Mouse (Mus musculus): ENCODE measurements around the gene Osbpl9. TPM values are rescaled to one million over a fixed set of nuclear protein-coding genes. Genes with fewer than 3 reads are reported as not detected.

Osbpl9 gene
- total and polyA plus RNA-seq, 3 experiments = 55.5 to 73.5 (median 59.2) TPM

DNA sequence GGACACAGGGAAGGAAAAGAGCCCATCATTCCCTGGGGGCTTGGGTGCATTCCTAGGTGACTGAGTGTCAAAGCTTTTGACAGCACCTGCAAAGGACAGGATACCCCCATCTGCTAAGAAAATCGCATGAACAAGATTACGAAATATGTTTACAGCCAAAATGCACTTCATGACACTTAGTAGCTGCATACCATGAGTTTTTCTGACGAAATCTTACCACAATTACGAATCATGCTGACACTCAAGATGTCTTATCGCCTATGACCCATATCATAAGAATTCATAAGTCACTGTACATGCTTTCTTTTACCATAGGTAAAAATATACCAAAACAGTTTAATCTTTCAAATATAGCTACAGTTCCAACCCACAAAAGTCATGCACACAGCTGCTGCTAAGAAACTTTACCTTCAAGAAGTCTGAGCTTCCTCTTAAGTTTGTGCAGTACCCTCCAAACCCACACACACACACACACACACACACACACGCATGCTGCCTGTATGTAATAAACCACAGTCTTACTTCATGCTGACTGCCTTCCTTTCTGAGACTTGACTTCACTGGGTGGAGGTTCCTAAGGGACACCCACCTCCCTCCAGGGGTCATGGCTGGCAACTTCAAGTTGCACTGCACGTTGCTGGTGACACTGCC is 65.5 kb downstream of the Osbpl9 start (continued):
- TF ChIP-seq HCFC1 (IDR thresholded peaks at IDR 0.05; ENCODE audit: low read depth, low read length) (no peak), SIN3A (IDR thresholded peaks at IDR 0.05; ENCODE audit: low read length) (no peak), JUND (conservative IDR thresholded peaks at IDR 0.05; ENCODE audit: low read depth, low read length) (no peak), POLR2AphosphoS2 (IDR thresholded peaks at IDR 0.05; ENCODE audit: low read depth, low read length) (no peak), KAT2A (IDR thresholded peaks at IDR 0.05; ENCODE audit: insufficient replicate concordance, low read length) (no peak), RCOR1 (conservative IDR thresholded peaks at IDR 0.05; ENCODE audit: low read depth, low read length) (no peak), ZKSCAN1 (IDR thresholded peaks at IDR 0.05; ENCODE audit: borderline replicate concordance, low read depth, low read length) (no peak), MYC (IDR thresholded peaks at IDR 0.05; ENCODE audit: low read depth, low read length) (no peak), CHD1 (IDR thresholded peaks at IDR 0.05; ENCODE audit: low read depth, low read length) (no peak)

DNA sequence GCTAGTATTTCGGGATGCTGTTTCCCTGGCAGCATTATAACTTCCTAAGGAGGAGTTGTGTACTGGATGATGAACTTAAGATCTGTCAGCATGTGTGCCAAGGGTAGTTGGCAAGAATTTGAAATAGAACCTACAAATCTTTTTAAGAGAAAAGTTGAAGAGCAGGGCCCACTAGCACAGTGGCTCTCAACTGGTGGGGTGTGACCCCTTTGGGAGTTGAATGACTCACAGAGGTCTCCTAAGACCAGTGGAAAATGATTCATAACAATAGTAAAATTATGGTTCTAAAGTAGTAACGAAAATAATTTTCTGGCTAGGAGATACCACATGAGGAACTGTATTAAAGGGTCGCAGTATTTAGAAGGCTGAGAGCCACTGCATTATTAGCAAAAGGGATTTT is 67.1 kb downstream of the Osbpl9 start:
- no peak overlapping the region for H3K9ac ChIP-seq (ENCODE audit: insufficient read depth, low read depth)
- H3K27me3 ChIP-seq (replicated peaks) = no peaks in the 10 kb centered on the region
- peaks cover 0 to 5% of the 10 kb centered on the region in 2 experiments for H3K36me3 ChIP-seq (replicated peaks in 1 of 2; ENCODE audit: control insufficient read depth in 1 of 2, insufficient read depth in 1 of 2, low read length in 1 of 2)
- in situ Hi-C loops (cut with MboI; ENCODE audit: low pct_ligation_motif_present, low pct_unique_long_range_greater_than_20kb, low sequenced_read_pairs) = no loop called here
- dilution Hi-C loops (cut with MboI; ENCODE audit: extremely low pct_ligation_motif_present, extremely low pct_unique_long_range_greater_than_20kb, low sequenced_read_pairs) = no loop called here
- H3K4me3 ChIP-seq (replicated peaks in 1 of 3; ENCODE audit: low read depth in 2 of 3, low read length in 2 of 3, poor library complexity in 1 of 3) = no peak overlapping the region
- H3K27ac ChIP-seq (ENCODE audit: insufficient read depth, low read depth) = no peak overlapping the region
- H3K79me2 ChIP-seq (replicated peaks; ENCODE audit: control insufficient read depth, extremely low read depth, insufficient read depth, poor library complexity, severe bottlenecking) = no peaks in the 10 kb centered on the region
- no peaks in the 10 kb centered on the region for H3K9me3 ChIP-seq (replicated peaks; ENCODE audit: low read length)
- peak; percentile 49; the same call in 1 of the 2 replicates for TF ChIP-seq BHLHE40 (IDR thresholded peaks at IDR 0.05; ENCODE audit: low read depth, low read length)
- no peak for TF ChIP-seq MAZ (IDR thresholded peaks at IDR 0.05; ENCODE audit: low read depth, low read length)
- TF ChIP-seq IRF4 (IDR thresholded peaks at IDR 0.05; ENCODE audit: low read depth, low read length) = peak; percentile 97
- TF ChIP-seq ELF1 (IDR thresholded peaks at IDR 0.05; ENCODE audit: low read depth, low read length) = no peak
- no peak for TF ChIP-seq MXI1 (IDR thresholded peaks at IDR 0.05; ENCODE audit: low read depth, low read length)
- TF ChIP-seq RCOR1 (conservative IDR thresholded peaks at IDR 0.05; ENCODE audit: low read depth, low read length) = 0 out of 2 replicates have a peak, but pooled peaks have one; percentile 56
- no peak for TF ChIP-seq RAD21 (IDR thresholded peaks at IDR 0.05; ENCODE audit: low read depth, low read length)
- peak; percentile 81 for TF ChIP-seq ETS1 (conservative IDR thresholded peaks at IDR 0.05; ENCODE audit: low read depth, low read length)
- peak; percentile 97 for TF ChIP-seq JUN (IDR thresholded peaks at IDR 0.05; ENCODE audit: insufficient read depth, low read depth, low read length)
- TF ChIP-seq SIN3A (IDR thresholded peaks at IDR 0.05; ENCODE audit: low read length) = no peak
- no peak for TF ChIP-seq ZMIZ1 (IDR thresholded peaks at IDR 0.05; ENCODE audit: low read depth, low read length)
- peak; percentile 58; the same call in 1 of the 2 replicates for TF ChIP-seq MAFK (IDR thresholded peaks at IDR 0.05; ENCODE audit: insufficient replicate concordance, low read length)
- TF ChIP-seq GABPA (IDR thresholded peaks at IDR 0.05; ENCODE audit: insufficient replicate concordance, low read depth, low read length) = no peak
- peak; percentile 92 for TF ChIP-seq MEF2A (IDR thresholded peaks at IDR 0.05; ENCODE audit: borderline replicate concordance, low read depth, low read length)
- TF ChIP-seq JUND (conservative IDR thresholded peaks at IDR 0.05; ENCODE audit: low read depth, low read length) = peak; percentile 98
- TF ChIP-seq MYC (IDR thresholded peaks at IDR 0.05; ENCODE audit: low read depth, low read length) = 0 out of 2 replicates have a peak, but pooled peaks have one; percentile 22
- no peak for TF ChIP-seq CHD1 (IDR thresholded peaks at IDR 0.05; ENCODE audit: low read depth, low read length)
- TF ChIP-seq TCF12 (IDR thresholded peaks at IDR 0.05; ENCODE audit: low read depth, low read length) = peak; percentile 24; the same call in 1 of the 2 replicates
- TF ChIP-seq KAT2A (IDR thresholded peaks at IDR 0.05; ENCODE audit: insufficient replicate concordance, low read length) = 0 out of 2 replicates have a peak, but pooled peaks have one; percentile 31
- TF ChIP-seq ZC3H11A (IDR thresholded peaks at IDR 0.05; ENCODE audit: low read depth, low read length) = no peak
- peak; percentile 99 for TF ChIP-seq EP300 (IDR thresholded peaks at IDR 0.05; ENCODE audit: low read length)
- peak overlapping the region; percentile 35; the same call in 1 of the 2 replicates for H3K4me2 ChIP-seq (ENCODE audit: insufficient read depth, low read depth, poor library complexity, severe bottlenecking)
- peak; percentile 78 for DNase-seq (ENCODE audit: extremely low read depth)
- peaks cover 6 to 37% of the 10 kb centered on the region in 2 experiments; a peak in 3 of 4 replicates for H3K4me1 ChIP-seq (ENCODE audit: control insufficient read depth in 1 of 2, insufficient read depth in 2 of 2)

Data from CH12.LX (cell line).